Mouse (Mus musculus): ENCODE measurements around the gene Olfr70.

DNA sequence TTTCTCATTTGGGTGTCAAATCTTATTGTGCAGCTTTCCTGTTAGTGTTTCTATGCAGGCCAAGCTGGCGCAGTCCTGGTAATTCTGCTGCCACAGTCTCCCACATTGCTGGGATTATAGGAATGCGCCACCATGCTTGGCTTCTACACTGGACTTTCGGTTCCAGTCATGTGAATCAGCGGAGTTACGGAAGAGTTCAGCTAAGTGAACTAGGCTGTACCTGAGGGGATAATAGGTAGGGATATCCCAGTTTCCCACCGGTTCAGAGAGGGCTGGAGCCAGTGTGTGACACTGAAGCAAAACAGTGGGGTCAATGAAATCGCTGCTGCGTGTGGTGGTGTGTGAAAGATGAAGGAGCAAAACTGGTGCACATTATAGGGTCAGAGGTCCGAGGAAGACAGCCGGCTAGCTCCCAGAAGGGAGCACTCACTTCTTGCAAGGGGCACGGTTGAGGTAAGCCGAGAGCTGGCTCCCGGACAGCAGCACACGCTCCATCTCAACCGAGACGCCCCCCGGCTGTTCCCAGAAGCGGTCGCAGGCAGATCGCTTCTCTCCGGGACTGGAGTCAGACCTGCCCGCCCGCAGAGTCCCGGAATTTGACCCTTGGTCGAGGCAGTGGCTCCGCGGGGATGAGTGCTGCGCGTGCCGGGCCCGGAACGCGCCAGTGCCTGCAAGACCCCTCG is 44.8 kb downstream of the Olfr70 start:
- no peak for TF ChIP-seq CTCF (IDR thresholded peaks at IDR 0.05; ENCODE audit: low read depth)
- TF ChIP-seq EP300 (IDR thresholded peaks at IDR 0.05; ENCODE audit: low read depth): no peak
